Mouse (Mus musculus) MEL (cell line): ENCODE data around the gene Gbe1.

Experiments
- CTCF ChIP-seq, 3 experiments: IDR thresholded peaks in 2 of 3; conservative IDR thresholded peaks in 1 of 3; 2 replicates each; pipeline ENCODE4 v1.5.1; 2011 to 2012; ENCODE audit warnings: low read length in 3 of 3, low read depth in 2 of 3, mild to moderate bottlenecking in 2 of 3, improper control_type of control experiment in 1 of 3, inconsistent platforms in 1 of 3, mixed read lengths in 1 of 3, moderate library complexity in 1 of 3; ENCODE audit not compliant: control insufficient read depth in 1 of 3, insufficient read depth in 1 of 3, poor library complexity in 1 of 3, severe bottlenecking in 1 of 3
- EP300 ChIP-seq, 2 experiments: IDR thresholded peaks; 2 replicates each; pipeline ENCODE4 v1.6.1; 2011; ENCODE audit warnings: improper control_type of control experiment in 2 of 2, low read length in 2 of 2, low read depth in 1 of 2, mild to moderate bottlenecking in 1 of 2
- KAT2A ChIP-seq: conservative IDR thresholded peaks from 2 replicates; pipeline ENCODE4 v1.6.1; 2012; ENCODE audit warnings: low read depth, low read length, improper control_type of control experiment, inconsistent platforms
- MAX ChIP-seq: IDR thresholded peaks from 2 replicates; pipeline ENCODE4 v1.6.1; 2011; ENCODE audit warnings: low read length, improper control_type of control experiment
- MYB ChIP-seq: IDR thresholded peaks from 2 replicates; pipeline ENCODE4 v1.6.1; 2011; ENCODE audit warnings: mild to moderate bottlenecking, low read depth, low read length, improper control_type of control experiment
- USF1 ChIP-seq: IDR thresholded peaks from 2 replicates; pipeline ENCODE4 v1.6.1; 2014; ENCODE audit warnings: low read depth, mild to moderate bottlenecking, inconsistent platforms, low read length, improper control_type of control experiment, moderate library complexity
- USF2 ChIP-seq, 2 experiments: IDR thresholded peaks; 2 replicates each; pipeline ENCODE4 v1.6.1; 2011 to 2012; ENCODE audit warnings: improper control_type of control experiment in 2 of 2, low read length in 2 of 2, borderline replicate concordance in 1 of 2, inconsistent platforms in 1 of 2, low read depth in 1 of 2, mild to moderate bottlenecking in 1 of 2; ENCODE audit not compliant: insufficient read depth in 1 of 2

DNA sequence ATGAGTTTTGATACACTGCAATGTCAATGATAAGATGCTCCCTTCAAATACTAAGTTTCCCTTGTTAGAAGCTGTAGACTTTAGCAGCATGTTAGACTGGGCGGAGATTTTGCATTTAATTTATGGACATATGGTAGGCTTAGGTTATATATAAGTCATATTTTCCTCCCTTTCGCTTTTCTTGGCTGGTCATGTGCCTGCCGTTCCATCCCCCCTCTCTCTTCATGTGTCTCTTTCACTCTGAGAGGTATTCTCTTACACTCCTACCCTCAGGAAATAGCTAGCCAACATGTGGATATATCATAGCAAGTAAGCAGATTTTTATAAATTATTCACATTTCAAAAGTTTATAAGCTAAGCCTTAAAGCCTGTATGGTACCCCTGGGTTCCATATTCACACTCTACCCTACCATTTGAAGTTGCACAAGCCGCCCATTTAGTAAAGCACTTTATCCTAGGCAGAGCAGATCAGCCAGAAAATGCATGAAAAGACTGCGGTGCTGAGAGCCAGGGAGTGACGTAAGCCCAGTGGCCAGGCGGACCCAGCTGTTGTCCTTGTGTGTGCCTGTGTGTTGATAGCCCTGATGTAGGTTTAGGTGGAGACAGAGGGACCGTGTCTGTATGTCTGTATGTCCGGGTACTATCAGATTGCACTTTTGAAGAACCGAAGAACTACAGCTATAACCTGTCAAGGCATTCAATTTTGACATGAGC is 248.0 kb downstream of the Gbe1 start:
- TF ChIP-seq KAT2A, result no peak
- TF ChIP-seq CTCF (IDR thresholded peaks at IDR 0.05 in 2 of 3, conservative IDR thresholded peaks at IDR 0.05 in 1 of 3; ENCODE audit: control insufficient read depth in 1 of 3, insufficient read depth in 1 of 3, low read depth in 2 of 3, low read length in 3 of 3, poor library complexity in 1 of 3, severe bottlenecking in 1 of 3), result no peak
- no peak for TF ChIP-seq EP300 (IDR thresholded peaks at IDR 0.05; ENCODE audit: low read depth in 1 of 2, low read length in 2 of 2)
- TF ChIP-seq MYB, result no peak
- no peak for TF ChIP-seq USF1
- no peak for TF ChIP-seq USF2 (IDR thresholded peaks at IDR 0.05; ENCODE audit: borderline replicate concordance in 1 of 2, insufficient read depth in 1 of 2, low read depth in 1 of 2, low read length in 2 of 2)
- TF ChIP-seq MAX, result no peak
